Mouse (Mus musculus) heart, embryonic 10.5 days (tissue): ENCODE measurements around the gene Stt3b. TPM values are rescaled to one million over a fixed set of nuclear protein-coding genes. Genes with fewer than 3 reads are reported as not detected.

Source experiments
- DNase-seq: peaks from one replicate; pipeline ENCODE4 v3.0.0-alpha.2; 2017; ENCODE audit warnings: low spot score
- H3K27ac ChIP-seq: fragments of 300-500 bp; sonication (generic); 2 replicates; pipeline ENCODE4 v1.5.1; 2016; ENCODE audit warnings: mild to moderate bottlenecking
- H3K27me3 ChIP-seq: fragments of 300-500 bp; sonication (generic); 2 replicates; pipeline ENCODE4 v1.6.1; 2016; ENCODE audit warnings: mild to moderate bottlenecking; ENCODE audit not compliant: poor library complexity, insufficient read depth, severe bottlenecking
- H3K36me3 ChIP-seq: fragments of 300-500 bp; sonication (generic); 2 replicates; pipeline ENCODE4 v1.6.1; 2016; ENCODE audit warnings: mild to moderate bottlenecking, moderate library complexity
- H3K4me1 ChIP-seq: fragments of 300-500 bp; sonication (generic); 2 replicates; pipeline ENCODE4 v1.6.1; 2016; ENCODE audit warnings: mild to moderate bottlenecking
- H3K4me3 ChIP-seq: fragments of 300-500 bp; sonication (generic); 2 replicates; pipeline ENCODE4 v1.5.1; 2016; ENCODE audit warnings: mild to moderate bottlenecking, moderate library complexity
- H3K9me3 ChIP-seq: fragments of 300-500 bp; sonication (generic); 2 replicates; pipeline ENCODE4 v1.6.1; 2016; ENCODE audit warnings: mild to moderate bottlenecking, moderate library complexity
- WGBS: fragments of 180-500 bp; shearing (Covaris S2); methylation state at CpG from one replicate; pipeline ENCODE4 v1.1.7; 2016; 5-methylcytosine and 5-hydroxymethylcytosine counted together
- polyA plus RNA-seq: library from polyadenylated mRNA; unstranded; fragments of >200 nt; fragmentation: Nextera tagmentation; extraction: Ambion mirVana; gene quantifications from 2 replicates; pipeline ENCODE4 v1.2.1, GENCODE M21; 2016

The Stt3b gene
- polyA plus RNA-seq, 1 experiment from 2014 or later = 101 TPM

- Histone ChIP-seq H3K9me3 (no peaks in the 10 kb centered on the region; the same call in 1 of the 2 replicates), H3K36me3 (no peaks in the 10 kb centered on the region), H3K4me3 (no peak overlapping the region), H3K27me3 (no peaks in the 10 kb centered on the region), H3K27ac (no peak overlapping the region), H3K4me1 (peaks cover 21% of the 10 kb centered on the region)
- WGBS = 25% methylated on average over 9 of the region's 9 CpGs
- no peak for DNase-seq
These were observed 92.2 kb downstream of the Stt3b start for GRCm38 (mm10) chr9:115217984-115218383.

GRCm38 (mm10) chr9:115215830-115216701, 94.2 kb downstream of the Stt3b start:
- DNase-seq = no peak
- H3K9me3 ChIP-seq = no peaks in the 10 kb centered on the region; the same call in 1 of the 2 replicates
- peaks cover 21% of the 10 kb centered on the region for H3K4me1 ChIP-seq
- H3K36me3 ChIP-seq = 0 out of 2 replicates have a peak, but pooled peaks cover 4% of the 10 kb centered on the region
- no peaks in the 10 kb centered on the region for H3K27me3 ChIP-seq
- WGBS = 32% methylated on average over 21 of the region's 21 CpGs
- 0 out of 2 replicates have a peak overlapping the region, but pooled peaks have one; percentile 56 for H3K27ac ChIP-seq
- peak overlapping the region; percentile 41 for H3K4me3 ChIP-seq

- H3K27me3 ChIP-seq = no peaks in the 10 kb centered on the region
- H3K36me3 ChIP-seq = 0 out of 2 replicates have a peak, but pooled peaks cover 4% of the 10 kb centered on the region
- H3K4me3 ChIP-seq = no peak overlapping the region
- peaks cover 21% of the 10 kb centered on the region for H3K4me1 ChIP-seq
- no peaks in the 10 kb centered on the region; the same call in 1 of the 2 replicates for H3K9me3 ChIP-seq
- peak overlapping the region; percentile 47 for H3K27ac ChIP-seq
- DNase-seq = no peak
- 18% methylated on average over 7 of the region's 7 CpGs for WGBS
These were observed 95.3 kb downstream of the Stt3b start for GRCm38 (mm10) chr9:115214572-115215571.

GRCm38 (mm10) chr9:115213755-115214264, 96.4 kb downstream of the Stt3b start:
- peaks cover 28% of the 10 kb centered on the region for H3K4me1 ChIP-seq
- no peak overlapping the region for H3K27ac ChIP-seq
- no peaks in the 10 kb centered on the region; the same call in 1 of the 2 replicates for H3K9me3 ChIP-seq
- WGBS = 83% methylated on average over 5 of the region's 5 CpGs
- no peak overlapping the region for H3K4me3 ChIP-seq
- 0 out of 2 replicates have a peak, but pooled peaks cover 4% of the 10 kb centered on the region for H3K36me3 ChIP-seq
- no peak for DNase-seq
- no peaks in the 10 kb centered on the region for H3K27me3 ChIP-seq

- DNase-seq = no peak
- 87% methylated on average over 12 of the region's 12 CpGs for WGBS
These were observed 99.7 kb downstream of the Stt3b start for GRCm38 (mm10) chr9:115210535-115210934.

GRCm38 (mm10) chr9:115209737-115210136, 100.5 kb downstream of the Stt3b start:
- 81% methylated on average over 7 of the region's 7 CpGs for WGBS
- Histone ChIP-seq H3K4me3 (no peak overlapping the region), H3K9me3 (no peaks in the 10 kb centered on the region), H3K27me3 (no peaks in the 10 kb centered on the region), H3K4me1 (peaks cover 22% of the 10 kb centered on the region), H3K27ac (no peak overlapping the region), H3K36me3 (0 out of 2 replicates have a peak, but pooled peaks cover 4% of the 10 kb centered on the region)
- no peak for DNase-seq

More at GRCm38 (mm10) chr9:115210535-115210934, 99.7 kb downstream of the Stt3b start:
- Histone ChIP-seq H3K27me3 (no peaks in the 10 kb centered on the region), H3K4me3 (no peak overlapping the region), H3K4me1 (peaks cover 25% of the 10 kb centered on the region), H3K27ac (no peak overlapping the region), H3K36me3 (0 out of 2 replicates have a peak, but pooled peaks cover 4% of the 10 kb centered on the region), H3K9me3 (no peaks in the 10 kb centered on the region)

GRCm38 (mm10) chr9:115206219-115206618, 104.0 kb downstream of the Stt3b start:
- Histone ChIP-seq H3K9me3 (no peaks in the 10 kb centered on the region), H3K27ac (no peak overlapping the region), H3K4me1 (peaks cover 21% of the 10 kb centered on the region), H3K36me3 (no peaks in the 10 kb centered on the region), H3K27me3 (no peaks in the 10 kb centered on the region), H3K4me3 (no peak overlapping the region)
- DNase-seq = no peak
- 62% methylated on average over 5 of the region's 5 CpGs for WGBS

- WGBS = 11% methylated on average over 6 of the region's 6 CpGs
- H3K27ac ChIP-seq = no peak overlapping the region
- peak overlapping the region; percentile 27 for H3K4me3 ChIP-seq
These were observed 104.7 kb downstream of the Stt3b start for GRCm38 (mm10) chr9:115205491-115205890.

GRCm38 (mm10) chr9:115203136-115203535, 107.1 kb downstream of the Stt3b start:
- peaks cover 14% of the 10 kb centered on the region for H3K4me1 ChIP-seq
- no peaks in the 10 kb centered on the region for H3K27me3 ChIP-seq
- no peak overlapping the region for H3K27ac ChIP-seq
- DNase-seq = no peak
- H3K36me3 ChIP-seq = no peaks in the 10 kb centered on the region
- no peak overlapping the region for H3K4me3 ChIP-seq
- H3K9me3 ChIP-seq = no peaks in the 10 kb centered on the region
- WGBS = 50% methylated on average over 6 of the region's 6 CpGs

More at GRCm38 (mm10) chr9:115205491-115205890, 104.7 kb downstream of the Stt3b start:
- H3K36me3 ChIP-seq = no peaks in the 10 kb centered on the region
- DNase-seq = no peak
- H3K4me1 ChIP-seq = peaks cover 21% of the 10 kb centered on the region
- no peaks in the 10 kb centered on the region for H3K27me3 ChIP-seq
- no peaks in the 10 kb centered on the region for H3K9me3 ChIP-seq

- 86% methylated on average over 6 of the region's 6 CpGs for WGBS
- Histone ChIP-seq H3K27me3 (no peaks in the 10 kb centered on the region), H3K27ac (no peak overlapping the region), H3K9me3 (no peaks in the 10 kb centered on the region), H3K4me1 (peaks cover 16% of the 10 kb centered on the region), H3K36me3 (no peaks in the 10 kb centered on the region), H3K4me3 (no peak overlapping the region)
- no peak for DNase-seq
These were observed 109.0 kb downstream of the Stt3b start for GRCm38 (mm10) chr9:115201264-115201663.

GRCm38 (mm10) chr9:115200166-115200862, 109.9 kb downstream of the Stt3b start:
- Histone ChIP-seq H3K36me3 (no peaks in the 10 kb centered on the region), H3K4me3 (no peak overlapping the region), H3K9me3 (no peaks in the 10 kb centered on the region), H3K27me3 (no peaks in the 10 kb centered on the region), H3K27ac (no peak overlapping the region), H3K4me1 (peaks cover 7% of the 10 kb centered on the region)
- DNase-seq = no peak
- WGBS = 91% methylated on average over 15 of the region's 15 CpGs

- Histone ChIP-seq H3K4me1 (peaks cover 4% of the 10 kb centered on the region; the same call in 1 of the 2 replicates), H3K27ac (no peak overlapping the region), H3K27me3 (no peaks in the 10 kb centered on the region), H3K9me3 (no peaks in the 10 kb centered on the region), H3K36me3 (no peaks in the 10 kb centered on the region), H3K4me3 (no peak overlapping the region)
- no peak for DNase-seq
- WGBS = 74% methylated on average over 7 of the region's 7 CpGs
These were observed 113.1 kb downstream of the Stt3b start for GRCm38 (mm10) chr9:115197082-115197481.
